Mouse (Mus musculus) intestine, postnatal 0 days (tissue): ENCODE data around the gene Colgalt1. TPM values are rescaled to one million over a fixed set of nuclear protein-coding genes. Genes with fewer than 3 reads are reported as not detected.

Experiments
- ATAC-seq: fragments of 200-750 bp; cut with Nextera tagmentation; 2 replicates; pipeline ENCODE4 v1.8.0; 2017; ENCODE audit warnings: mild to moderate bottlenecking, moderate TSS enrichment, moderate library complexity
- H3K27ac ChIP-seq: fragments of 300-500 bp; sonication (generic); 2 replicates; pipeline ENCODE4 v1.5.1; 2014; ENCODE audit warnings: mild to moderate bottlenecking, low read depth, low read length, moderate library complexity
- H3K27me3 ChIP-seq: fragments of 300-500 bp; sonication (generic); replicated peaks from 2 replicates; pipeline ENCODE4 v1.6.1; 2014; ENCODE audit warnings: low read length, mixed read lengths; ENCODE audit not compliant: control insufficient read depth, insufficient read depth
- H3K36me3 ChIP-seq: fragments of 300-500 bp; sonication (generic); 2 replicates; pipeline ENCODE4 v1.6.1; 2014; ENCODE audit warnings: mild to moderate bottlenecking, moderate library complexity; ENCODE audit not compliant: control insufficient read depth, insufficient read depth
- H3K4me1 ChIP-seq: fragments of 300-500 bp; sonication (generic); replicated peaks from 2 replicates; pipeline ENCODE4 v1.6.1; 2014; ENCODE audit warnings: antibody characterized with exemption, low read length, mixed read lengths; ENCODE audit not compliant: control insufficient read depth, insufficient read depth
- H3K4me2 ChIP-seq: fragments of 300-500 bp; sonication (generic); replicated peaks from 2 replicates; pipeline ENCODE4 v1.6.1; 2014; ENCODE audit warnings: low read depth, mild to moderate bottlenecking, moderate library complexity
- H3K4me3 ChIP-seq: fragments of 300-500 bp; sonication (generic); 2 replicates; pipeline ENCODE4 v1.5.1; 2014; ENCODE audit warnings: low read depth, low read length
- H3K9ac ChIP-seq: fragments of 300-500 bp; sonication (generic); 2 replicates; pipeline ENCODE4 v1.6.1; 2014; ENCODE audit warnings: mild to moderate bottlenecking, low read depth, low read length
- H3K9me3 ChIP-seq: fragments of 300-500 bp; sonication (generic); 2 replicates; pipeline ENCODE4 v1.6.1; 2016; ENCODE audit warnings: mixed run types; ENCODE audit not compliant: control insufficient read depth
- CTCF ChIP-seq: sonication (generic); IDR thresholded peaks from 2 replicates; pipeline ENCODE4 v1.5.1; 2016; ENCODE audit warnings: low read depth, mild to moderate bottlenecking, control low read depth, antibody characterized with exemption, moderate library complexity
- WGBS: fragments of 180-500 bp; shearing (Covaris S2); extraction: QIAGEN DNeasy Blood & Tissue Kit; methylation state at CpG from one replicate; pipeline ENCODE4 v1.1.7; 2014; 5-methylcytosine and 5-hydroxymethylcytosine counted together
- polyA plus RNA-seq: library from polyadenylated mRNA; unstranded; fragments of >200 nt; fragmentation: Nextera tagmentation; extraction: Ambion mirVana; gene quantifications from 2 replicates; pipeline ENCODE4 v1.2.1, GENCODE M21; 2015

The Colgalt1 gene
- polyA plus RNA-seq, 1 experiment from 2014 or later = 44.5 TPM

GRCm38 (mm10) chr8:71668220-71668975 is 57.6 kb downstream of the Colgalt1 start:
- Histone ChIP-seq H3K9ac (no peak overlapping the region), H3K4me2 (peak overlapping the region; percentile 37; the same call in 1 of the 2 replicates), H3K4me1 (0 out of 2 replicates have a peak, but pooled peaks cover 6% of the 10 kb centered on the region), H3K36me3 (no peaks in the 10 kb centered on the region), H3K27ac (no peak overlapping the region), H3K27me3 (peaks cover 31% of the 10 kb centered on the region), H3K4me3 (no peak overlapping the region), H3K9me3 (no peaks in the 10 kb centered on the region)
- TF ChIP-seq CTCF = no peak
- no peak for ATAC-seq
- WGBS = 2% methylated on average over 21 of the region's 21 CpGs

- 11% methylated on average over 12 of the region's 12 CpGs for WGBS
- no peaks in the 10 kb centered on the region for H3K9me3 ChIP-seq
- ATAC-seq = no peak
- peaks cover 31% of the 10 kb centered on the region for H3K27me3 ChIP-seq
- no peak overlapping the region for H3K9ac ChIP-seq
- H3K4me1 ChIP-seq = 0 out of 2 replicates have a peak, but pooled peaks cover 6% of the 10 kb centered on the region
- H3K4me3 ChIP-seq = peak overlapping the region; percentile 54
- peak overlapping the region; percentile 97 for H3K4me2 ChIP-seq
- no peaks in the 10 kb centered on the region for H3K36me3 ChIP-seq
- H3K27ac ChIP-seq = no peak overlapping the region
- TF ChIP-seq CTCF = no peak
Observed at GRCm38 (mm10) chr8:71670198-71670597, 59.4 kb downstream of the Colgalt1 start.

- Histone ChIP-seq H3K27ac (no peak overlapping the region), H3K36me3 (no peaks in the 10 kb centered on the region), H3K9ac (no peak overlapping the region), H3K4me1 (0 out of 2 replicates have a peak, but pooled peaks cover 6% of the 10 kb centered on the region), H3K4me3 (peak overlapping the region; percentile 54), H3K9me3 (no peaks in the 10 kb centered on the region), H3K27me3 (peaks cover 31% of the 10 kb centered on the region), H3K4me2 (peak overlapping the region; percentile 97)
- ATAC-seq = peak; percentile 15; the same call in 1 of the 2 replicates
- TF ChIP-seq CTCF = no peak
- WGBS = under 1% methylated on average over 55 of the region's 64 CpGs
Observed at GRCm38 (mm10) chr8:71670621-71671548, 60.1 kb downstream of the Colgalt1 start.

GRCm38 (mm10) chr8:71671549-71671965 is 60.8 kb downstream of the Colgalt1 start, which contains the start of gene Unc13a:
Gene Unc13a, minus strand, starts transcription at chr8:71671757.
- H3K4me3 ChIP-seq = peak within 1 kb of the TSS; percentile 54
- under 1% methylated on average over 42 of the region's 42 CpGs for WGBS
- no peak for TF ChIP-seq CTCF
- no peaks in the 10 kb centered on the region for H3K9me3 ChIP-seq
- peaks cover 27% of the 10 kb centered on the region for H3K27me3 ChIP-seq
- no peak within 1 kb of the TSS for H3K9ac ChIP-seq
- H3K4me2 ChIP-seq = peak within 1 kb of the TSS; percentile 97
- no peak within 1 kb of the TSS for H3K27ac ChIP-seq
- H3K36me3 ChIP-seq = no peaks in the 10 kb centered on the region
- peak; percentile 59 for ATAC-seq
- H3K4me1 ChIP-seq = 0 out of 2 replicates have a peak, but pooled peaks cover 6% of the 10 kb centered on the region

- Histone ChIP-seq H3K36me3 (no peaks in the 10 kb centered on the region), H3K27me3 (peaks cover 22% of the 10 kb centered on the region), H3K9ac (no peak overlapping the region), H3K4me2 (peak overlapping the region; percentile 97), H3K4me1 (0 out of 2 replicates have a peak, but pooled peaks cover 6% of the 10 kb centered on the region), H3K27ac (no peak overlapping the region), H3K4me3 (0 out of 2 replicates have a peak overlapping the region, but pooled peaks have one; percentile 54), H3K9me3 (no peaks in the 10 kb centered on the region)
- no peak for TF ChIP-seq CTCF
- 63% methylated on average over 6 of the region's 6 CpGs for WGBS
- no peak for ATAC-seq
Observed at GRCm38 (mm10) chr8:71672168-71672735, 61.5 kb downstream of the Colgalt1 start.
